Mouse (Mus musculus) erythroblast, embryonic 14.5 days (primary cell): ENCODE data around the gene Ubxn10.

Experiments
- GATA1 ChIP-seq: IDR thresholded peaks from 2 replicates; pipeline ENCODE4 v1.6.1; 2012; ENCODE audit warnings: low read length, inconsistent platforms, mixed read lengths
- TAL1 ChIP-seq: IDR thresholded peaks from 3 replicates; pipeline ENCODE4 v1.6.1; 2012; ENCODE audit warnings: low read length, inconsistent platforms, mixed read lengths

GRCm38 (mm10) chr4:138690561-138690960 lies 46.4 kb downstream of the Ubxn10 start:
- no peak for TF ChIP-seq GATA1
- no peak for TF ChIP-seq TAL1
